In genomic region chr3:41509441-41509840, GRCm38 (mm10) we compare ENCODE assay signal across 11 mouse cellular contexts. TPM values are rescaled to one million over a fixed set of nuclear protein-coding genes. Genes with fewer than 3 reads are reported as not detected.
DNase-seq lines count a peak whose midpoint lies in the region; ATAC-seq and TF ChIP-seq lines count a peak whose summit lies in the region.
"Had no signal": no experiment of that assay in that cellular context is flagged by ENCODE, and none has a peak within 500 bp of the region (broad histone marks: within the 10 kb centered on the region; RNA-seq: fewer than 3 reads in every experiment).

No protein-coding gene starts in this region.

- H3K4me1 ChIP-seq in midbrain, postnatal 0 days (ENCODE audit: insufficient read depth, low read length), result no peaks in the 10 kb centered on the region
- H3K4me1 ChIP-seq: neural tube, embryonic 13.5 days had no signal

- DNase-seq in heart, adult 11 months, result peak; percentile 94
- no peak for DNase-seq in heart, postnatal 4 days
- peak; percentile 80 for DNase-seq in gastrocnemius, adult 18-20 months (ENCODE audit: low spot score)
- DNase-seq in kidney, postnatal 25 days, result peak; percentile 52 to 82
- no peak for DNase-seq in midbrain, postnatal 0 days (ENCODE audit: low spot score)
- DNase-seq in spleen, adult 12 weeks (ENCODE audit: low spot score), result no peak
- DNase-seq: embryo, embryonic 11 days had no signal

- H3K4me2 ChIP-seq in myocyte (ENCODE audit: low read depth), result no peak overlapping the region
- no peak overlapping the region for H3K4me2 ChIP-seq in midbrain, postnatal 0 days (ENCODE audit: low read depth, low read length, poor library complexity, severe bottlenecking)
- H3K4me2 ChIP-seq: limb, embryonic 12.5 days; neural tube, embryonic 13.5 days had no signal

- no peak overlapping the region for H3ac ChIP-seq in myocyte (ENCODE audit: control insufficient read depth, insufficient read length)

- no peaks in the 10 kb centered on the region for H3K36me3 ChIP-seq in myocyte (ENCODE audit: control insufficient read depth, insufficient read depth)
- H3K36me3 ChIP-seq in midbrain, postnatal 0 days (ENCODE audit: insufficient read depth, low read length), result no peaks in the 10 kb centered on the region
- H3K36me3 ChIP-seq: limb, embryonic 12.5 days; neural tube, embryonic 13.5 days had no signal

- H3K27ac ChIP-seq in midbrain, postnatal 0 days (ENCODE audit: low read depth, low read length), result no peak overlapping the region
- H3K27ac ChIP-seq: limb, embryonic 12.5 days; neural tube, embryonic 13.5 days had no signal

- no peak overlapping the region for H3K4me3 ChIP-seq in myocyte
- H3K4me3 ChIP-seq in midbrain, postnatal 0 days (ENCODE audit: low read depth, low read length), result no peak overlapping the region
- H3K4me3 ChIP-seq: limb, embryonic 12.5 days; neural tube, embryonic 13.5 days had no signal

- no peaks in the 10 kb centered on the region for H3K9me3 ChIP-seq in midbrain, postnatal 0 days (ENCODE audit: low read length)
- H3K9me3 ChIP-seq: limb, embryonic 12.5 days; neural tube, embryonic 13.5 days had no signal

- no peak for TF ChIP-seq POLR2A in myocyte (IDR thresholded peaks at IDR 0.05; ENCODE audit: insufficient read length, low read depth)

- no peak for ATAC-seq in cerebellum, adult (ENCODE audit: insufficient number of reproducible peaks, low FRiP score, low TSS enrichment)
- no peak for ATAC-seq in midbrain, postnatal 0 days (ENCODE audit: low FRiP score)

- WGBS in midbrain, postnatal 0 days, result 85% methylated on average over 2 of the region's 2 CpGs

- H3K79me2 ChIP-seq in myocyte (ENCODE audit: control insufficient read depth, insufficient read depth), result no peaks in the 10 kb centered on the region

- no peak overlapping the region for H3K9ac ChIP-seq in midbrain, postnatal 0 days (replicated peaks; ENCODE audit: low read length, poor library complexity, severe bottlenecking)
- H3K9ac ChIP-seq: limb, embryonic 12.5 days; neural tube, embryonic 13.5 days had no signal

- H3K27me3 ChIP-seq in myocyte (ENCODE audit: control insufficient read depth, insufficient read depth, insufficient read length), result no peaks in the 10 kb centered on the region
- no peaks in the 10 kb centered on the region for H3K27me3 ChIP-seq in midbrain, postnatal 0 days (ENCODE audit: insufficient read depth, low read length)
- H3K27me3 ChIP-seq: limb, embryonic 12.5 days; neural tube, embryonic 13.5 days had no signal

- TF ChIP-seq CTCF in midbrain, postnatal 0 days (IDR thresholded peaks at IDR 0.05), result no peak

TF ChIP-seq in myocyte, 11 proteins besides CTCF, POLR2A, EP300 and RAD21:
- TF ChIP-seq CEBPB (IDR thresholded peaks at IDR 0.05; ENCODE audit: insufficient read depth, poor library complexity, severe bottlenecking), result 0 out of 2 replicates have a peak, but pooled peaks have one; percentile 11
- no peak for TF ChIP-seq SRF (IDR thresholded peaks at IDR 0.05; ENCODE audit: control insufficient read depth, insufficient read length, low read depth)

RNA-seq across cellular contexts. Expression of gene Jade1, which starts 46.1 kb away (rescaled TPM):
- total RNA-seq in heart, postnatal 4 days (2021), result 10 to 100 TPM; 37.8 to 43.5 TPM
- 10 to 100 TPM; 17.7 to 19.4 TPM for total RNA-seq in gastrocnemius, adult 18-20 months (2021)
- polyA plus RNA-seq in myocyte (2012; fragmentation: generic; extraction: Trizol), result 8.8 TPM
- total RNA-seq in midbrain, postnatal 0 days (2014; rRNA removed), result 18.8 and 21.8 TPM in 2 replicates
- 15.0 and 16.7 TPM in 2 replicates for polyA plus RNA-seq in midbrain, postnatal 0 days (2015; fragmentation: Nextera tagmentation; extraction: Ambion mirVana)

Comparison
In these comparisons a context has a peak if more than half of its experiments do, and no peak if none do; other contexts are left out.
1. DNase-seq: peak in heart, adult 11 months (single experiment), gastrocnemius, adult 18-20 months (single experiment) and kidney, postnatal 25 days (2 of 2); none in heart, postnatal 4 days (single experiment), midbrain, postnatal 0 days (single experiment) and spleen, adult 12 weeks (single experiment).